Mouse (Mus musculus) frontal cortex, postnatal 36 days (tissue): ENCODE measurements around the gene Ncor1.

Experiments used
- DNase-seq, 2 experiments: peaks; one replicate each; pipeline ENCODE4 v3.0.0; 2022; ENCODE audit warnings: low spot score in 2 of 2

Gene Ncor1

GRCm38 (mm10) chr11:62266466-62267214 lies 191.7 kb downstream of the Ncor1 start:
- DNase-seq = no peak
